Mouse (Mus musculus) lung, postnatal 4 days (tissue): ENCODE measurements at regions not wholly inside any gene's neighbourhood (a gene's known extent, or its start where the extent isn't known, plus 50 kb on each side); places are given as distances from the start of the nearest gene placed in this dataset.

Experiments used
- DNase-seq, 2 experiments: peaks; one replicate each; pipeline ENCODE4 v3.0.0; 2021

DNA sequence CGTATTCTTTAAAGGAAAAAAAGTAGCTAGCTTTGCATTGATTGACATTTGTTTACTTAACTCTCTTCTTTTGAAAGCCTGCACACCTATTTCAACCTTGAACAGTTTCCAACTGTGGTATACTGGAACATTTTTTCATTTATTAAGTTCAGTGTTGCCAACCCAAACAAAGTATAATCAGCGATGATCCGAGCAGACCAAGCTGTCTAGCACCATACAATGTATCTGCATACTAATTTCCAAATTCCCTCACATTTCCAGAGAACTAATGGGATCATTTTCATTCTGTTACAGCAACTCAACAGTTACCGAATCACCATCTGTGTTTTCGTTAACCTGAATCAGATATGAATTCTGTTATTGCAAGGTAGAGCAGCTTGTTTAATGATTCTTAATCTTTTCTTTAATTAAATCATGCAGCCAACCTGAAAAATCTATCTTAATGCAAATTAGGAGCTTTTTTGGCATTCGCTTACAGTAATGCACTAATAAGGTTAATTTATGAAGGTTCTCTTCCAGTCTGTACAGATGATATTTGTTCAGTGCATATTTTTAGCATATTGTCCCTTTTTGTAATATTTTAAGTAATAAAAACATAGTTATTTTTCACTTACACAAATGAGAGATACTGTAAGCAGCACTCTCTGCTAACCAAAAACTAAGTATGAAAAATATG is 719.5 kb upstream of the Zeb2 start:
- no peak for DNase-seq

DNA sequence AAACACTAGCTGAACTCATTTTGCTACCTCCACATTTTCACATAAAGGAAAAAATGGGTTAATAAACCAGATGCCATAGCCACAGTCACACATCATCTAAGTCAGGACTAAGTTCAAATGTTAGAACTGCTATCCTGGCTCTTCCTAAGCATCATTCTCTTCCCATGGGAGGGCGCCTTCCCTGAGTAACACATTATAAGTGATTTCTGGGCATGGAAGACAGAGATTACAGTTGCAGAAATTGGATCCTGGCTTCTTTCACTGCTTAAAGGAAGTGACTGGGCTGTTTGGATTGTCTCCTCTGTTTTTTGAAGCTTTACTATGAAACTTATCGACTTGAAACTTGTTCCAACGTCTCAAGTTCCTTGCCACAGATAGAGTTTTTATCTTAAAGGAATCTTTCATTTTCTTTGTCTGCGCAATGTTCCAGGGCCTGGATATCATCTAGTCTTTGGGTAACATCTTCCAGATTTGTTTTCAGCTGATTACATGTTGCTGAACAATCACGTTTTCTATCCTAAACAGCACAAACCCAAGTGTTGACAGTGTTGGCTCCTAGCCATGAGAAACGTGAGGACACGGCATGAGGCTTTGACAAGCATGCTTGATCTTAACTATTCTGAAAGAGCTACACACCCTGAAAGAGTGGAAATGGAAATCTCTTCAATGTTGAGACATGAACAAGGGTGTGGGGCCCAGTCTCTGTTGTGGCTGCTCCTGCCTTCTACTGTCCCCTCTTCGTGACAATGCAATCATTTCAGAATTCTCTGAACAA is 700.9 kb upstream of the Zeb2 start:
- no peak for DNase-seq

DNA sequence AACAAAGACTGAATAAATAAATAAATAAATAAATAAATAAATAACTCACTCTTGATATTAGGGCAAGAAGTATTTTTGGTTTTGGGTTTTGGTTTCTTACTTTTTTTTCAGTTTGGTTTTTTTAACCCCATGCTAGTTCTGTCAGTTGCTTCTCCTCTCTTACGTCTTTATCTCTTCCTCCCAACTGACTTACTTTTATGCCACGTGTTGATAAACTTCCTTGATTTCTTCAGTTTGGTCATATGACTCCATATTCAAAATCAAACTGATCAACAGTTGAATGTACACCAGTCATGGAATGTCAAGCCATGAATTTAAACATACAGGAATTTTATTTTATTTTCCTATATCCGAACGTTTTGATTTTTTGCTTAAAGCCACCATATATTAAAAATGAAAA is 697.5 kb upstream of the Zeb2 start:
- no peak for DNase-seq

DNA sequence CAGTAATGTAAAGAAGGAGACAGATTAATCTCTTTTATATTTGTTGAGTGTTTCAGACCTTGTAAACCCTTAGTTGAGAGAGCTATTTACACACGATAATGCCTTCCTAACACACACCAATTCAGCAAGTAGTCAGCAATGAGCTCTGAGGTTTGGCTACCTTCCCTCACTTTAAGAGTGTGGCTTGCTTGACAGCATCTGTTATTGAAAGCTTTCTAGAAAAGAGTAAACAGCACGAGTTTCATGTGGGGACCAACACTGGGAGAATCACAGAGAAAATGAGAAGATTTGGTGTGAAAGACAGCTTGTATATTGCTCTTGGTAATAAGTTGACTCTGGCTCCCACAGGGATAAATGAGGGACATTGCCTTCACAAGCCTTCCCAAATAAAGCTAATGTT is 688.1 kb upstream of the Zeb2 start:
- no peak for DNase-seq

DNA sequence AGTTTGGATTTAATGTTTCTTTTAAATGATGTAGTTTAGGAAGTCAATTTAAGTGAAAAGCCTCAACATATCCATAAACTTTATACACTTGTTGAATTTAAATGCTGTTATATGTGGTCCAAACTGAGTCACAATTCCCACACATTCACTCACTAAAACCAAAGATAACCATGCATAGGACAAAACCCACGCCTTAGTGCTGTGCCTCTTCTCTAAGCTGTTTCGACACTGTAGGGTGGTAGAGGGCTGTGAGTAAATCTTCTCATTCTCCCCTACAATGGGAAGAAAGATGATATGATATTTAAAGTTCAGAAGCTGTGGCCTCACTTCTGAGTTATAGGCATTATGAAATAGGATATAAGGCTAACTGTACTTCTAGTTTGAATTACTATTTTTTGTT is 682.9 kb upstream of the Zeb2 start:
- DNase-seq, result no peak

DNA sequence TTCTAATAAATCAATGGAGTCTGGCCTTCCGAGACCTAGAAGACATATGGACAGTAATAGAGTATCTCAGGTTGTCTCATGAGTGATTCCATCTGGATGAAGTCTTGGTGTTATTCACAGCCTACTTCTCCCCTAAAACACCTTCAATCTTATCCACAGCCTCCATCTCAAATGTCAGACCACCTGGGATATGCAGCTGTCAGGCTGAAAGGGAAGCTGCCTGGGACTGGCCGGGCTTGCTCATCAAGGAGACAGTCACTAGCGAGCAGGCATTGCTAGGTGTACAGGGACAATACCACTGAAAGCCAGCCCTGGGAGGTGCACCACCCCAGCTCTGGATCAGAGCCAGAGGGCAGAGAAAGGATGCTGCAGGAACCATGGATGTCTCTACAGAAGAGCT is 676.4 kb upstream of the Zeb2 start:
- no peak for DNase-seq

DNA sequence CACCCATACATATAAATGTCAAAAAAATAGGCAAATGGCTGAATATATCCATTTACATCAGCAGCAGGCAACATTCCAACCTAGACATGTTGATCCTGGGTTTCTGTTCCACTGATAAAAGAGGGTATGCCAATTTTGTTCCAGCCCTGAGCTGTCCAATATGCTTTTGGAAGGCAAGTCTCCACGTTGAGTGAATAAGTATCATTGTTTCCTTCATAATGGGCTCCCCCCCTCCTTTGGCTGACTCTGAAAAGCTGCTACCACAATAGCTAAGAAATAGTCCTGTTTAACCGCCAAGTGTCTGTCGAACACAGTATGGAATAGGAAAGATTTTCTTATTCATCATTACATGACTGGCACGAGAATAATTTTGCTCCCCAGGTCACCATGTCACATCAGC is 672.5 kb upstream of the Zeb2 start:
- DNase-seq, result no peak

DNA sequence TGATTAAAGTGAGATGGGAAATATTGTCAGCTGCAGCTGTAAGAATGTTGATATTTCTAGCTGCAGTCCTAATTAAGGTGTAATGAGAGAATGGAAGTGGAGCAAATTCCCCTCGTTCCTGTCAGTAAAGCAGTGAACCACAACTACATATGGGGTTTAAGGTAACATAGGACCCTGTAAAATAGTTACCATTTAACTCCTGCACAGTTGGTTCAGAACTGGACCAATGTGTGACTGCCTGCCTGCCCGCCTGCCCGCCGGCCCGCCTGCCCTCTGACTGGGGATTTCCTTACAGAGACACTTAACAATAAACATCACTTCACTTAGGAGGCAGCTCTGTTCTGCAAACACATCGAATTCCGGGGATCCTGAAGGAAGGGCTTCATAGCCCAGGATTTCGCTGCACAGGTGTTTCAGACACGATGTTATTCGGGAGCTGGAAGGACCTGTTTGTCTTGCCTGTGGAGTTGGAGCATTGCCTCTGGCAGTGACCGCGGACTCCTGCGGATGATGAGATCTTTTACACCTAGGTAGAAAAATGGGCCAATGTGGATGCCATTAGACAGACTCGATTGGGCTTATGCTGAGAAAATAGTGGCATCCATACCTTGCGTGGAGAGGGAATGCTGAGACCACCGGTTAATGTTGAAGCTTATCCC is 670.7 kb upstream of the Zeb2 start:
- DNase-seq, result no peak

DNA sequence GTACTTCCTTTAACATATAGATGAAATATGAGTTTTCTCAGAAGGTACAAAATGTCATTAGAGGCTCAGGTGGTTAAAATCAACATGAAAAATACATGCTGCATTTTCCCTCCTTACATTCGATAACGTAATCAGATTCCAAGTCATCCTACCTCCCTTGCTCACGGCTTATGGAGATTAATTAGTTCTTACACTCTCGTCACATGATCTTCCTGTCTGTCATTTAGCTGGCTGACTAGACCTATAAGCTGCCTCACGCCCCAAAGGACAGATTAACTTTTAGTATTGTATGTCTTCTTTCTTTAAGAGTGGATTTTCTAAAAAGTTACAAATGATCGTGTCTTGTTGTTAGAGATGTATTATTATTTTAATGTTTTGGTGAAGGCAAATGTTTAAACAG is 669.6 kb upstream of the Zeb2 start:
- DNase-seq, result no peak

DNA sequence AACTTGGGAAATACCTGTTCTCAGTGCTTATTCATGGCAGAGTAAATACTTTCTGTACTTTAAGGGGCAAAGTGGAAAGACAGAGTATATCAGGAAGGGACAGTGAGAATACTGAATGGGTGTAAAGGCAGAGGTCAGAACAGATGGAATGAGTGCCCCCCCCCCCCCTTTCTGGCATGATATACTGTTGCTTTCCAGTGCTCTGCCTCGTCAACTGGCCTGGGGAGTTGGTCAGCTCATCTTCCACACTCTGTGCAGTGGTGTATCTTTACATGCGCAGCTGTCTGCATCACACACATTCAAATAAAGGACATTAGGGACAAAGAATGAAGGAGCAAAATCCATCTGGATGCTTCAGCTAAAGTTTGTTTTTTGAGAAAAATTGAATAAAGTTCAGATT is 668.5 kb upstream of the Zeb2 start:
- DNase-seq, result no peak

DNA sequence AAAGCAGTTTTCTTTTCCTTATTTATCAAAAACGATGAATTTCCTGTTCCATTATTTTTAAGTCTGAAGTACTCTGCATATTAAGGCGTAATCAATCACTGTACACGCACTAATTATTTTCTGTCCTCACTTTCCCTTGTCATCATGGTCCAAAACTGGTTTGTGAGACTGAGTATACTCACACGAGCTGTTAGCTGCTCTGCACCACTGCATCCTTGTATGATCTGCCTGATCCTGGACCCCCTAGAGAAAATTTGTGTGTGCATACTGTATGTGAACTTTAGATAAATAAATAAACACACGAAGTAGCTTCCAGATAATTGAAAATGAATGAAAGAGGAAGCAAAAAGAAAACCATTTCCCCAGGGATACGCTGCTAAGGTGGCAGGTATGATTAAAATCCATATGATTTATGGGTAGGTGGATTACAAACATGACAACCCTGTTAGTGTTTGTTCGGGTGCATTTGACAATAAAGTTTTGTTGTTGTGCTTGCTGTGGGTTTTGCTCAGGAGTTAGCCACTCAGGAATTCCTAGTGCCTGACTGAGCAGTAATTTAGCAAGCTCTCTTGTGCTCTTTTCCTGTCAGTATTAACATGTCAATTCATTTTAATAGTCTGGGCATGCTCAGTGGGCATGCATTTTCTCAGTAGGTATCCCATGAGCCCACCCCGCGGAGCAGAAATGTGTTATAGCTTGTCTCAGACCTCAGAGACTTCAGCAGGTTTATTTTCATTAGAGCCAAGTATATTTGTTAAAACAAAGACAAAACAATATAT is 666.6 kb upstream of the Zeb2 start:
- no peak for DNase-seq

DNA sequence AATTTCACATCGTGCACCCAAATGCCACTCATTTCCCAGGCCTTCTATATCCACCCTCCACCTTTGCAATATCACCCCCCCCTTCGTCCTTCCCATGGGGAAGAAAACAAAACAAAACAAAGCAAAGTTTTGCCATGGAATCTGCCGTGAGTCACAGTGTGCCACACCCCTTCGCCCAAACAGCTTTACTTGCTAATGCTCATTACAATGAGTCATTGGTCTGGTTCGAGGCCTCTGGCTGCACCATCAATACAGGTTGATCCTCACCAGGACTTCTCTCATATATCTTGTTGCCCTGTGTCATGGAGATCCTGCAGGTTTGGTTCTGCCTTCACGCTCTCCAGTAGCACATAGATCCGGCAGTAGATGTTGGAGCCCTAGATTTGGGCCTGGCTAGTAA is 660.3 kb upstream of the Zeb2 start:
- no peak for DNase-seq

DNA sequence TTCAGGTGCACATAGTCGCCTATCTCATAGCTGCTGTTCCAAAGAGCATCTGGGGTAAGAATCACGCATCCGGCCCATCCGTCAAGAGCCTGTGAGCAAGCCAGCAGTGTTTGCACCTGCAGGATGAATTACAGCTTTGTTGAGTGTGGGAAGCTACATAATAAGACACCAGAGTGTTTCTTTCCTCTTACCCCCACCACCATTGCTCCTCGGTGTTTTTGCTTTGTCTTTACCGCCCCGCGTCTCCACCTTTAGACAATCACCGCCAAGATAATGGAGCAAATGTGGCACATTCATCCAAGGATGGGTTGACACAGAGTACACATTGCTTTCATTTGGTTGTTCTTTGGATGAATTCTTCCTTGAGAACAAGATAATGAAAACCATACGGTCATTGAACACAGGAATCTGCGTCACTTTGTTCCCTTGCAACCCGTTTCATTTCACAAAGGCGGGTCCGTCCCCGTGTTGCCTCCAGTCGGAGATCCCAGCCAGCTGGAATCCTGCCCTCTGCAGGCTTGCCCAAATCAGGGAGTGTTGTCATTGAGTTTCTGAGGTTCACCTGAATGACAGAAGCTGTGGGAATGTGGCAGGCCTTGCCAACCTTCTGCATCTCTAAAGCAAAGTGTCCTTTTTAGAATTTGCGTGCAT is 659.4 kb upstream of the Zeb2 start:
- DNase-seq, result no peak

DNA sequence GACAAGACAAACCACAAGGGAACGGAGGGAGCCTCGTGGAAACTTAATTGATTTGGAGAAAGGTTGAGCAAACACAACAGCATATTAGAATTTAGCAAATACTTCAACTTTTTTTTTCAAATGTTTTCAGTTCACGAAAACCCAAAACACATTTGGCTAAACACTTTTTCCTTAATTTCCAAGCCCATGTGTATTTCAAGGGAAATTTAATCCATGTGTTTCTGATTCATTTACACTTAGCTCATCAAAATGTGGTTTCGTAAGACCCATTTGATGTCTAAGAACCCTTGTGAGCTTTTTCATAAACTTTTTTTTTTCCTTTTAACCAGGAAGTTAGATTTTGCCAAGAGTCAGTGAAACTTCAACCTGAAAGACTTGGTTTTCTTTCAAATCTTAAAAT is 658.5 kb upstream of the Zeb2 start:
- no peak for DNase-seq

DNA sequence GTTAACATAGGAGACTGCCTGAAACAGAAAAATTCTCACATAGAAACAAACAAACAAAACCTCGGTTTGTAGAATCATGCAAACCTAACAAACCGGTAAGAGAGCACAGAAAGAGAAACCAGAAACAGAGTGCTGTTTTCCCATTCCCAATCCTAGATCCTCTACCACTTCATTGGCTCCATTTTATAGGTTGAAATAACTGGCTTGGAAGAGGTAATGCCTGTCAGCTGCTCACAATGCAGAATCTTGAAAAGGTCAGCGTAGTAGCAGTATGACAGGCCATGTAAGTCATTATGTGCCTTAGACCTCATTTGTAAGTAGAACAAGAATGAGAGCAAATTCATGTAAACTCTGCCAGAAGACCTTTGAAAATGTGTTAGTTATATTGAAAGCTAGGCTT is 657.2 kb upstream of the Zeb2 start:
- no peak for DNase-seq

DNA sequence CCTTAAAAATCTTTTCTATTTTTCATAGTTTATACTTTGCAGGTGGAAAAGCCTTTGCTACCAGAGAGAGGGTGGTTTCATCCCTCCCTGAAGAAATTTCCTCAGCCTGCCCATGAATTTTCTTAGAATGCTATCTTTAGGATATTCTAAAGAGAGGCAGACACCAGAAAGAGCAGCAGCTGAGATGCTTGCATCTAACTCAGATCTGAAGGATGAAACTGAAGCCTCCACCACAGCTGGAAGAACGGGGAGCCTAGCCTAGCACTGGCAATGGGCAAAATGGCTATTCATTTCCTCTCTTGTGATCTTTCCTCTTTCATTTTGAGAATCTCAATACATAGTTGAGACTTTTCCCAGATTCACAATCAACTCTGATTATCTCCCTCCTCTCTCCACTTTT is 640.0 kb upstream of the Zeb2 start:
- no peak for DNase-seq

DNA sequence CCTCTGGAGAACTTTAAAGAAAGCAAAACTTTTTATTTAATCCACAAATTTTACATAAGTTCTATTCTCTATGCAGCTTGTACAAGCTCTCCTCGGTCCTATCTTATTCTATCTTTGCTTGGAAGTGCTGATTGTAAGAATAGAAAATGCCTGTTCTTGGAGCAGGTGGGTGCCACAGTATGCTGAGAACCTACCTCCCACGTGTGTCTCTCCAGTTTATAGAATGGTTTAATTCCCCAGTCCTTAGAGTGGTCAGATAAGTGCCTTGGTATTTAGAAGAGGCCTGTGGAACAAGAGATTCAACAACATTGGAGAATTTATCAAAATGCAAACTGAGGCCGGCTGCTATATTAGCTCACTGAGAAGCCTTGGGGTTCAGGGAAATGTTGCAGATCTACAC is 639.2 kb upstream of the Zeb2 start:
- no peak for DNase-seq

DNA sequence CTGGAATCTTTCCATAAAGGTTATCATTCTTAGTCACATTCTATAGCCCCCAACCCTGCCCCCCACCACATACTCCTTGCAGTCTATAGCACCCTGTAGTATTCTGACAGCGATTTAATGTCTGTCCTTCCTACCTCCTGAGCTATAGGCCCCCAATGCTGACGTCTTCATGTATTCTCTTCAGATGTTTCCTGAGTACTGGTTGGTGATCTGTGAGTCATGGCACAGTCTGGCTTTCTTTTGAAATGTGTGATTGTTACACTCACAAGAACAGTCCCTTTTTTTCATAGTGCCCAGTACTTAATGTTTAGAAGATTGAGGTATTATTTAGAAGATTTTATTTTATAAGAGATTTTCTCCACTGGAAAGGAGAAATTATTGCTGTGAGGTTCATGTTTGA is 634.6 kb upstream of the Zeb2 start:
- no peak for DNase-seq

DNA sequence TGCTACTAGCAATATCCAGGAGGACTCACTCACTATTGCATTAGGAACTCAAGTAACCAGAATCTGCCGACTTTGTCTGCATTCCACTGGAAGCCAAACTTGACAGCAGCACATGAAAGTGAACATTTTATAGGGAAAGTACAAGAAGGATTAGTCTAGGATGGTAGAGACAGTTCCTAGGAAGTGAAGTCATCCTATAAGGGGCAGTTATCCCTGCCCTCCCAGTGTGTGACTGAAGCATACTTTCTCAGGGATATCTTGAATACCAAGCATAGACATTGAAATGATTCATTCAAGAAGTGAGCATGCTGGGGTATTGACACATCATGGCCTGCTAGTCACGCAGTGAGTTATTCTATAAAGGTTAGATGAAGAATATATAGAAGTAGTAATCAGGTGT is 632.2 kb upstream of the Zeb2 start:
- DNase-seq, result no peak

DNA sequence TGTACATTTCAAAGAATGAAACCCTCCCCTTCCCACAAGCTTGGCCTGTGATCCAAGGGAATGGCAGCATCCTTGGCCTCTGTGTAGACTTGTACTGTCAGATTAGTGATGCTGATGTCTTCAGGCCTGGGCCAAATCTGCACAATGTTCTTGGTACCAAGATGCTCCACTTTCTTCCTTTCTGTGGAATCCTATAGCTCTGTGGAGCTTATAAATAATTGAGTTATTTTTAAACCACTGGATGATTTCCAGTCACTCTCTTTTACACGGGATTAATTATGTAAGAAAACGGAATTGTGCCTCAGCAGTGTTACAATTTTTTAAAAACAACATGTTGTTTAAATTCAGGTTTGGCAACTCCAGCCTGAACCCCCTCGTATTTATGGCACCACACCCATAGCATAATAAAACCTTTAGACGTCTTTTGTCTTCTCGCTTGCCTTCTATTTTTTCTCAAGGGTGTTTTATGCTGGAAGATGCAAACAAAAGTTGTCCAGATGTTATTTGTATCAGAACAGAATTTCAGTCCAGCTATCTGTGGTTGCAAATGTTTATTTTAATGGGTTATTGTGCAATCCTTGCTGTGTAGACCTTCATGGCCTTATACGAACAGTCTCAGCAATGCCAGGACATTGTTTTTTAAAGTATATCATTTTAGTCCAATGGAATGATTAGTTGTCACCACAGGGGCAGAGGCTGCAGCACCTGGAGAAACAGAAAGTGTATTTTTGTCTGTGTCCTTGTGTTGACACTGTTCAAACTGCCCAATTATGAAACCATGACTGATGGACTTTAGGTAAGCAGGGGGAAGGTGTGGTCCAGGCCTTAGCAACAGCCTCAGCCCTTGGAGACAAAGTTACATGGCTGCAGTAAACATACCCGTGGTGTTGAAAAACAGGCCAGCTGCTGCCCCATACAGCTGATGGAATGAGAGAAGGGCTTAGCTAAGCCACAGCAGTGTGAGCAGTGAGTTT is 630.4 kb upstream of the Zeb2 start:
- DNase-seq, result peak; percentile 16 to 59

DNA sequence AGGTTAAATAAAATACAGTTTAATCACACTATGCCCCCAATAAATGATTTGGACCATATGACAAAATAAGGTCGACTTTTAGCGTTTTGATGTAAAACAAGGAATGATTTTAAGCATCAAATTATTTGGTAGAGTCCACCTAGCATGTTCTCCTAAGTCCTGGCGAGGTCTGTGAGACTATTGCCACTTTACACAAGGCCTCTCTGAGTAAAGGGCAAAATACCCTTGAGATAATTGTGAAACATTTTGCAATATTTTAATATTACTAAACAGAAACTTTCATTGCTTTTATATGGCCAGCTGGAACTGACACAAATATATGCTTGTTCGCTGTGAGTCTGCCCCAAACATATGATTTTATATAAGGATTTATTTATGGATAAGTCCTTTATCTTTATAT is 629.4 kb upstream of the Zeb2 start:
- DNase-seq, result no peak

DNA sequence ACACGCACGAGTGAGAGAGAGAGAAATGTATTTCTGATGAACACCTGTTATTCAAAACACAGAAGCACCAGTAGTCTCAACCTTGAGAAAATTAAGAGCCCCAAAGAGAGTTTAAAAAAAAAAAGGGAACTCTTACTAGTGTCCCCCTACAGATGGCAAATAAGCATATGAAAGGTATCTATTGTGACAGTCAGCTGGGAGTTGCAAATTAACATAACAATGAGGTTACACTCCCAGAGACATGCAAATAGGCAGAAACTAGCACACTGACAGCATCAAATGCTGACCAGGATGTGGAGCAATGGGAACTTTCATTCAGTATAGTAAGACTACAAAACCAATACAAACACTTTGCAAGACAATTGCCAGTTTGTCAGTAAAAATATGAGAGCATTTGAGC is 619.1 kb upstream of the Zeb2 start:
- DNase-seq, result no peak
